Mouse (Mus musculus) G1E (cell line): ENCODE results near the gene Mgat3. TPM values are rescaled to one million over a fixed set of nuclear protein-coding genes. Genes with fewer than 3 reads are reported as not detected.
A peak's percentile ranks its signal among the peaks of the same experiment; 100 is the strongest.

ENCODE experiments used
- ATAC-seq: 2 replicates; pipeline ENCODE4 v1.8.0; 2016; ENCODE audit warnings: mild to moderate bottlenecking; ENCODE audit not compliant: insufficient number of reproducible peaks, poor library complexity, low FRiP score, severe bottlenecking; ENCODE audit errors: extremely low read depth
- DNase-seq: peaks from one replicate; pipeline ENCODE4 v3.0.0; 2012; ENCODE audit warnings: low spot score
- H3K27me3 ChIP-seq: 2 replicates; pipeline ENCODE4 v1.6.1; 2012; ENCODE audit warnings: mild to moderate bottlenecking, low read length, inconsistent platforms; ENCODE audit not compliant: insufficient read depth
- H3K36me3 ChIP-seq: replicated peaks from 2 replicates; pipeline ENCODE3; 2012; ENCODE audit warnings: mild to moderate bottlenecking, inconsistent platforms
- H3K4me1 ChIP-seq: 2 replicates; pipeline ENCODE4 v1.6.1; 2012; ENCODE audit warnings: low read depth, low read length, inconsistent platforms, mixed read lengths; ENCODE audit not compliant: insufficient read depth
- H3K4me3 ChIP-seq: 2 replicates; pipeline ENCODE4 v1.5.1; 2012; ENCODE audit warnings: low read depth, mild to moderate bottlenecking, inconsistent platforms, low read length, moderate library complexity, mixed read lengths
- H3K9me3 ChIP-seq: replicated peaks from 2 replicates; pipeline ENCODE4 v1.6.1; 2012; ENCODE audit warnings: inconsistent platforms
- CTCF ChIP-seq: IDR thresholded peaks from 2 replicates; pipeline ENCODE4 v1.5.1; 2012; ENCODE audit warnings: low read depth, low read length, inconsistent platforms, mixed read lengths
- GATA1 ChIP-seq: IDR thresholded peaks from 2 replicates; pipeline ENCODE4 v1.6.1; 2012; ENCODE audit warnings: borderline replicate concordance, low read length, inconsistent platforms, mixed read lengths
- GATA2 ChIP-seq: IDR thresholded peaks from 2 replicates; pipeline ENCODE4 v1.6.1; 2012; ENCODE audit warnings: low read depth, low read length, inconsistent platforms, borderline replicate concordance
- POLR2AphosphoS5 ChIP-seq: IDR thresholded peaks from 2 replicates; pipeline ENCODE4 v1.6.1; 2012; ENCODE audit warnings: low read depth, low read length, inconsistent platforms; ENCODE audit not compliant: insufficient replicate concordance
- TAL1 ChIP-seq: conservative IDR thresholded peaks from 2 replicates; pipeline ENCODE4 v1.6.1; 2012; ENCODE audit warnings: low read depth, low read length, inconsistent platforms, mixed read lengths
- polyA plus RNA-seq: library from polyadenylated mRNA; stranded (reverse); fragments of >175 nt; gene quantifications from 2 replicates; pipeline ENCODE4 v1.2.3, GENCODE M21; 2012
- total RNA-seq, 2 experiments: library from RNA; stranded (forward) in 1 of 2; stranded (reverse) in 1 of 2; fragments of 200-1000 nt in 1 of 2; fragments of >200 nt in 1 of 2; fragmentation: Nextera tagmentation in 1 of 2; gene quantifications; 2 replicates each; pipeline ENCODE4 v1.2.3; 2014 to 2017

Mgat3 gene
- total and polyA plus RNA-seq, 3 experiments = not detected

GRCm38 (mm10) chr15:80253530-80253929 lies 80.0 kb downstream of the Mgat3 start:
- DNase-seq = no peak
- peaks cover 62% of the 10 kb centered on the region for H3K4me1 ChIP-seq
- peaks cover 13% of the 10 kb centered on the region for H3K9me3 ChIP-seq
- H3K27me3 ChIP-seq = no peaks in the 10 kb centered on the region
- no peak for ATAC-seq
- H3K4me3 ChIP-seq = no peak overlapping the region
- no peak for TF ChIP-seq TAL1
- TF ChIP-seq CTCF = no peak
- no peak for TF ChIP-seq GATA2
- TF ChIP-seq POLR2AphosphoS5 = no peak
- no peak for TF ChIP-seq GATA1
- peaks cover 97% of the 10 kb centered on the region for H3K36me3 ChIP-seq

GRCm38 (mm10) chr15:80254207-80254606 lies 80.7 kb downstream of the Mgat3 start:
- DNase-seq (no peak), ATAC-seq (no peak)
- Histone ChIP-seq H3K36me3 (peaks cover 97% of the 10 kb centered on the region), H3K4me1 (peaks cover 67% of the 10 kb centered on the region), H3K4me3 (no peak overlapping the region), H3K9me3 (peaks cover 13% of the 10 kb centered on the region), H3K27me3 (no peaks in the 10 kb centered on the region)
- no peak for TF ChIP-seq TAL1
- no peak for TF ChIP-seq POLR2AphosphoS5
- no peak for TF ChIP-seq GATA1
- TF ChIP-seq GATA2 = no peak
- TF ChIP-seq CTCF = no peak

GRCm38 (mm10) chr15:80254847-80255645 lies 81.5 kb downstream of the Mgat3 start, which contains the start of gene Atf4:
Atf4 (plus strand) TSS chr15:80255184.
- no peaks in the 10 kb centered on the region for H3K27me3 ChIP-seq
- ATAC-seq (no peak; the same call in 1 of the 2 replicates), DNase-seq (peak; percentile 81)
- peaks cover 97% of the 10 kb centered on the region for H3K36me3 ChIP-seq
- no peak for TF ChIP-seq GATA2
- no peak for TF ChIP-seq POLR2AphosphoS5
- peaks cover 13% of the 10 kb centered on the region for H3K9me3 ChIP-seq
- peaks cover 65% of the 10 kb centered on the region for H3K4me1 ChIP-seq
- peak within 1 kb of the TSS; percentile 75 for H3K4me3 ChIP-seq

- peaks cover 97% of the 10 kb centered on the region for H3K36me3 ChIP-seq
These were observed 82.2 kb downstream of the Mgat3 start for GRCm38 (mm10) chr15:80255646-80256121.

GRCm38 (mm10) chr15:80256242-80256641 lies 82.7 kb downstream of the Mgat3 start:
- no peak for DNase-seq
- H3K36me3 ChIP-seq = peaks cover 97% of the 10 kb centered on the region

More at GRCm38 (mm10) chr15:80255646-80256121, 82.2 kb downstream of the Mgat3 start:
- TF ChIP-seq GATA1 = no peak
- TF ChIP-seq TAL1 = no peak
- TF ChIP-seq CTCF = no peak
- no peak for TF ChIP-seq POLR2AphosphoS5
- no peak for TF ChIP-seq GATA2
- Histone ChIP-seq H3K27me3 (no peaks in the 10 kb centered on the region), H3K4me1 (peaks cover 65% of the 10 kb centered on the region), H3K9me3 (peaks cover 13% of the 10 kb centered on the region), H3K4me3 (peak overlapping the region; percentile 75)
- ATAC-seq (no peak; the same call in 1 of the 2 replicates), DNase-seq (peak; percentile 78)

GRCm38 (mm10) chr15:80256656-80257601 lies 83.4 kb downstream of the Mgat3 start:
- DNase-seq = no peak
- peaks cover 97% of the 10 kb centered on the region for H3K36me3 ChIP-seq

More at GRCm38 (mm10) chr15:80256242-80256641, 82.7 kb downstream of the Mgat3 start:
- H3K27me3 ChIP-seq = no peaks in the 10 kb centered on the region
- no peak for ATAC-seq
- TF ChIP-seq GATA2 (no peak), POLR2AphosphoS5 (no peak), TAL1 (no peak), GATA1 (no peak)
- peaks cover 65% of the 10 kb centered on the region for H3K4me1 ChIP-seq
- H3K9me3 ChIP-seq = peaks cover 13% of the 10 kb centered on the region
- peak overlapping the region; percentile 75 for H3K4me3 ChIP-seq

More at GRCm38 (mm10) chr15:80256656-80257601, 83.4 kb downstream of the Mgat3 start:
- Histone ChIP-seq H3K9me3 (peaks cover 13% of the 10 kb centered on the region), H3K4me3 (peak overlapping the region; percentile 75), H3K4me1 (peaks cover 61% of the 10 kb centered on the region), H3K27me3 (no peaks in the 10 kb centered on the region)
- ATAC-seq = no peak
- TF ChIP-seq POLR2AphosphoS5 (no peak), GATA1 (no peak), TAL1 (no peak), CTCF (no peak), GATA2 (no peak)
